Mouse (Mus musculus) stomach, postnatal 0 days (tissue): ENCODE measurements around the gene Spg7.

Experiments
- CTCF ChIP-seq: IDR thresholded peaks from 2 replicates; pipeline ENCODE4 v1.5.1; 2016; ENCODE audit warnings: antibody characterized with exemption, low read depth, mild to moderate bottlenecking, moderate library complexity
- EP300 ChIP-seq: optimal IDR thresholded peaks from 2 replicates; pipeline ENCODE3; 2016; ENCODE audit warnings: antibody characterized with exemption

GRCm38 (mm10) chr8:123038351-123038750 lies 24.4 kb upstream of the Spg7 start:
- no peak for TF ChIP-seq EP300
- no peak for TF ChIP-seq CTCF
